Mouse (Mus musculus) ES-E14 (cell line): ENCODE measurements at regions not wholly inside any gene's neighbourhood (a gene's known extent, or its start where the extent isn't known, plus 50 kb on each side); places are given as distances from the start of the nearest gene placed in this dataset.

Source experiments
- DNase-seq: peaks from one replicate; pipeline ENCODE4 v3.0.0-alpha.2; 2013; ENCODE audit warnings: low read depth, low spot score
- H3K27ac ChIP-seq: 2 replicates; pipeline ENCODE4 v1.5.1; 2012; ENCODE audit warnings: low read depth, mild to moderate bottlenecking, low read length, moderate library complexity, mixed read lengths; ENCODE audit not compliant: poor library complexity, insufficient read depth, severe bottlenecking
- H3K36me3 ChIP-seq: 2 replicates; pipeline ENCODE4 v1.6.1; 2012; ENCODE audit warnings: mild to moderate bottlenecking, low read length, moderate library complexity, mixed read lengths; ENCODE audit not compliant: control insufficient read depth, poor library complexity, insufficient read depth, severe bottlenecking
- H3K4me1 ChIP-seq, 2 experiments: fragments of 150-350 bp in 1 of 2; sonication (generic) in 1 of 2; 2 replicates each; pipeline ENCODE4 v1.6.1; 2012; ENCODE audit warnings: low read length in 2 of 2, mild to moderate bottlenecking in 1 of 2, mixed read lengths in 1 of 2; ENCODE audit not compliant: control insufficient read depth in 2 of 2, insufficient read depth in 2 of 2, poor library complexity in 1 of 2
- H3K4me3 ChIP-seq, 2 experiments: fragments of 150-350 bp in 1 of 2; sonication (generic) in 1 of 2; 2 replicates each; pipeline ENCODE4 v1.5.1; 2012; ENCODE audit warnings: low read length in 2 of 2, low read depth in 1 of 2, mild to moderate bottlenecking in 1 of 2, mixed read lengths in 1 of 2; ENCODE audit not compliant: insufficient read depth in 1 of 2, poor library complexity in 1 of 2, severe bottlenecking in 1 of 2
- H3K9ac ChIP-seq: 2 replicates; pipeline ENCODE4 v1.6.1; 2012; ENCODE audit warnings: low read depth, mild to moderate bottlenecking, low read length, mixed read lengths; ENCODE audit not compliant: poor library complexity, insufficient read depth, severe bottlenecking
- H3K9me3 ChIP-seq: fragments of 150-350 bp; sonication (generic); 2 replicates; pipeline ENCODE4 v1.6.1; 2012; ENCODE audit warnings: low read depth, mild to moderate bottlenecking, low read length; ENCODE audit not compliant: control insufficient read depth, insufficient read depth
- CHD2 ChIP-seq: IDR thresholded peaks from 2 replicates; pipeline ENCODE4 v1.6.1; 2014; ENCODE audit warnings: mild to moderate bottlenecking, low read depth, low read length, inconsistent platforms
- HCFC1 ChIP-seq: IDR thresholded peaks from 2 replicates; pipeline ENCODE4 v1.6.1; 2012; ENCODE audit warnings: low read length, inconsistent platforms, borderline replicate concordance; ENCODE audit not compliant: insufficient read depth
- MAFK ChIP-seq: IDR thresholded peaks from 2 replicates; pipeline ENCODE4 v1.6.1; 2014; ENCODE audit warnings: mild to moderate bottlenecking, low read depth, low read length, inconsistent platforms; ENCODE audit not compliant: insufficient read depth
- ZC3H11A ChIP-seq: IDR thresholded peaks from 2 replicates; pipeline ENCODE4 v1.6.1; 2012; ENCODE audit warnings: low read depth, mild to moderate bottlenecking, inconsistent platforms, low read length, borderline replicate concordance
- ZNF384 ChIP-seq: IDR thresholded peaks from 2 replicates; pipeline ENCODE4 v1.6.1; 2012; ENCODE audit warnings: low read depth, low read length, inconsistent platforms
- in situ Hi-C, 2 experiments: fragments of 600-800 bp; cut with MboI; formaldehyde crosslinking; loops; one replicate each; pipeline ENCODE4 v1.15.1; 2025; ENCODE audit warnings: low sequenced_read_pairs in 2 of 2, inconsistent platforms in 1 of 2; ENCODE audit not compliant: unreplicated experiment in 2 of 2

DNA sequence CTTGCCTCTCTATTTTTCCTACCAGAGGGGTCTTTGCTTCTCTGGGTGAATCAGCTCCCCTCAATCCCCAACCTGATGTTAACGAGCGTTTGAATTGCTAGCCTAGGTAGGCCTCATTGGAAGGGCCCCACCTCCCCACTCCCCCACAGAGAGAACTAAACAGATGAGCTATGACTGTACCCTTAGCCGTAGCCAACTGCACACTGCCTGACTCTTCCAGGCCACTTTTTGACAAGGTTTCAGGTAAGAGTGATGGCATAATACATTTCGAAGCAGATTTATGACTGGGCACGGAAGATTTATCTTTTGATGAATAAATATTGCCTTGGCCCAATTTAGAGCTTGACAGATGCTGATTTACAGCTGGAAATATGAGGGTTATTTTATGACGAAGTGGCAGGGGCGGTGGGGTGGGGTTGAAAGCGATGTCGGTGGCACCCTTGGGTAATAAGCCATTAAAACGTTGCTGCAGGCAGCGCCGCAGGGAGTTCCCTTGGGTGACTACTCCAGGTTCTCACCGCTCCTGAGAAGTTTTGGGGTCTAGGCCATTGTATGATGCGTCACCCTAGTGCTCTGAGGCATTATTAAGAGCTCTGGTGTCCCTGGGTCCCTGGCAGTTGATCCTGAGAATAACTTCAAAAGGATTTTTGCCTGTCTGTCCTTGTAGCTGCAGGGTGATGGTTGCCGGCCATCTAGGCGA, 159.7 kb upstream of the Mrps10 start:
- Histone ChIP-seq H3K36me3 (peaks cover 3% of the 10 kb centered on the region; the same call in 1 of the 2 replicates), H3K9ac (no peak overlapping the region), H3K4me3 (no peak overlapping the region), H3K9me3 (no peaks in the 10 kb centered on the region), H3K27ac (no peak overlapping the region), H3K4me1 (peaks cover 15 to 36% of the 10 kb centered on the region in 2 experiments)
- no peak for TF ChIP-seq HCFC1
- in situ Hi-C loops: no loop called here
- no peak for DNase-seq

DNA sequence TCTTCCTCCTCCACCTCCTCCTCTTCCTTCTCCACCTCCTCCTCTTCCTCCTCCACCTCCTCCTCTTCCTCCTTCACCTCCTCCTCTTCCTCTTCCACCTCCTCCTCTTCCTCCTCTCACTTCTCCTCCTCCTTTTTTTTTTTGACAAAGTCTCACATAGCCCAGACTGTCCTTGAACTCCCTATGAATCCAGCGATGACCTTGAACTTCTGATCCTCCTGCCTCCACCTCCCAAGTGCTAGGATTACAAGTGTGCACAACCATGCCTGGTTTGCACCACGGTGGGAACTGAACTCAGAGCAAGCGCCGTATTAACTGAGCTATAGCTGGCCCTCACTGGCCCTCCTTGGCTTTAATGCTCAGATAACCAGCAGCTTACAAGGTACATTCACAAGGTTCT, 161.2 kb upstream of the Mrps10 start:
- DNase-seq: no peak
- in situ Hi-C loops: no loop called here

DNA sequence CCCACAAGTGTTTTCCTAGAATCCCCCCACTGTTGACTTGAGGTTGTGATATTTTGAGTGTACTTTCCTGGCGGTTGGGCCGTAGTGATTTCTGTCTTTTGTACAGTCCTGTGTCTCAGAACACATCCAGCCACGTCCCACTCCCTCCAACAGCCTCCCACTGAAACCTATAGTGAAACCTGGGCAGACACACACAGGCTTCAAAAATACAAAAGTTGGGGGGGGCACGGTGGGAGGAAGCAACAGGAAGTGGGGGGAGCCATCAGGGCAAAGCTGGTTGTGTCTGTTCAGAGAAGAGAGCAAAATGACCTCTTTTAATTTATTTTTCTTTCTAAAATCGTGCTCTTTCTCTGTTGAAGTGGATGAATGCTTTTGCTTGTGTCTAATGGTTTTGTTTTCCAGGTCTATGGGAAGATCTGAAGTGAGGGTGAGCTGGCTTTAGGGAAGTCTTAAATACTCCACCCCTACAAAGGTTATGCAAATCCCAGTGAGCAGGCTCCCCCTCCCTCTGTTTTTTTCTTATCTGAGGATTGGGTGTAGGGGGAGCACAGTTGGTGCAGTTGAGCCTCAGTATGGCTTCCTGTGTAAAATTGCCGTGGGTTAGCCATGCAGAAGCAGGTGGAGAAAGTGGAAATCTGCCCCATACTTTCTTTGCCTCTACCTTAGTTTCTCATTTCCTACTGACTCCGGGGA, 164.1 kb upstream of the Mrps10 start:
- Histone ChIP-seq H3K36me3 (peaks cover 6% of the 10 kb centered on the region; the same call in 1 of the 2 replicates), H3K27ac (no peak overlapping the region; the same call in 1 of the 2 replicates), H3K9me3 (no peaks in the 10 kb centered on the region), H3K4me1 (peaks cover 11 to 34% of the 10 kb centered on the region in 2 experiments), H3K4me3 (peak overlapping the region in 1 of 2 experiments; percentile 22; a peak in 1 of 4 replicates), H3K9ac (no peak overlapping the region)
- in situ Hi-C loops: no loop called here
- no peak for DNase-seq
- TF ChIP-seq HCFC1: no peak
- no peak for TF ChIP-seq ZC3H11A
- no peak for TF ChIP-seq CHD2
- no peak for TF ChIP-seq MAFK
- no peak for TF ChIP-seq ZNF384

More for the DNA sequence above, 161.2 kb upstream of the Mrps10 start:
- Histone ChIP-seq H3K9me3 (no peaks in the 10 kb centered on the region), H3K9ac (no peak overlapping the region), H3K4me1 (peaks cover 18 to 38% of the 10 kb centered on the region in 2 experiments), H3K27ac (no peak overlapping the region), H3K36me3 (peaks cover 3% of the 10 kb centered on the region; the same call in 1 of the 2 replicates), H3K4me3 (no peak overlapping the region)
- TF ChIP-seq CHD2: no peak
- no peak for TF ChIP-seq ZNF384
- TF ChIP-seq ZC3H11A: no peak
- no peak for TF ChIP-seq HCFC1
- no peak for TF ChIP-seq MAFK

DNA sequence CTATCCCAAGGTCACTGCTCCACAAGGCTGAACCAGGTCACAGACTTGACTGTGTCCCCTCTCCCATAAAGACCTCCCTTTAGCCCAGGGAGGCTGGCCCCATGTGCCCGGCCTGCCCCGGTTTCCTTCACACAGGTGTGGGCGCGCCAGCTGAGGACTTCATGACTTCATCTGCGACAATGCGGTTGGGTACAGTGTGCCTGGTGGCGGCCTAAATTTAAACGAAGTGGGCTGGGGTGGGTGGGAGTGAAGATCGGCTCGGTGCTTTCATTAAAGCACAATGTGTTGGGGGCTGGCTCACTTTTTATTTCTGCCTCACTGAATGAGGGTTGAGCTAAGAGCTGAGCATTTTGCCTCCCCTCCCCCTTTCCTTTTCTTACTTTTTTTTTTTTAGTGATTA, 169.5 kb upstream of the Mrps10 start:
- DNase-seq: no peak
- TF ChIP-seq CHD2 (no peak), HCFC1 (no peak), MAFK (no peak), ZC3H11A (no peak), ZNF384 (no peak)
- Histone ChIP-seq H3K27ac (no peak overlapping the region), H3K9me3 (no peaks in the 10 kb centered on the region), H3K4me3 (no peak overlapping the region), H3K4me1 (peaks cover 6 to 25% of the 10 kb centered on the region in 2 experiments), H3K9ac (no peak overlapping the region), H3K36me3 (peaks cover 8% of the 10 kb centered on the region; the same call in 1 of the 2 replicates)
- in situ Hi-C loops: no loop called here
